Mouse (Mus musculus) hindbrain, embryonic 12.5 days (tissue): Measurements from ENCODE around the gene Zfp27. TPM values are rescaled to one million over a fixed set of nuclear protein-coding genes. Genes with fewer than 3 reads are reported as not detected.
"Not testable (repeated sequence)": the region's sequence is repeated elsewhere in the genome, so short reads cannot be mapped to it uniquely, and the experiment has no call there.

Experiments used
- ATAC-seq: fragments of 200-750 bp; cut with Nextera tagmentation; 2 replicates; pipeline ENCODE4 v1.8.0; 2017; ENCODE audit warnings: moderate TSS enrichment; ENCODE audit not compliant: low FRiP score
- H3K27ac ChIP-seq: fragments of 300-500 bp; sonication (generic); 2 replicates; pipeline ENCODE4 v1.5.1; 2016; ENCODE audit warnings: mild to moderate bottlenecking
- H3K27me3 ChIP-seq: fragments of 300-500 bp; sonication (generic); 2 replicates; pipeline ENCODE4 v1.6.1; 2016; ENCODE audit warnings: mild to moderate bottlenecking
- H3K36me3 ChIP-seq: fragments of 300-500 bp; sonication (generic); 2 replicates; pipeline ENCODE4 v1.6.1; 2016; ENCODE audit warnings: mild to moderate bottlenecking
- H3K4me1 ChIP-seq: fragments of 300-500 bp; sonication (generic); 2 replicates; pipeline ENCODE4 v1.6.1; 2016
- H3K4me2 ChIP-seq: fragments of 300-500 bp; sonication (generic); replicated peaks from 2 replicates; pipeline ENCODE4 v1.6.1; 2016; ENCODE audit warnings: mild to moderate bottlenecking
- H3K4me3 ChIP-seq: fragments of 300-500 bp; sonication (generic); 2 replicates; pipeline ENCODE4 v1.5.1; 2016; ENCODE audit warnings: mild to moderate bottlenecking
- H3K9ac ChIP-seq: fragments of 300-500 bp; sonication (generic); 2 replicates; pipeline ENCODE4 v1.6.1; 2016; ENCODE audit warnings: mild to moderate bottlenecking, moderate library complexity
- H3K9me3 ChIP-seq: fragments of 300-500 bp; sonication (generic); replicated peaks from 2 replicates; pipeline ENCODE4 v1.6.1; 2016; ENCODE audit warnings: mild to moderate bottlenecking
- WGBS: fragments of 180-500 bp; shearing (Covaris S2); methylation state at CpG from one replicate; pipeline ENCODE4 v1.1.7; 2016; 5-methylcytosine and 5-hydroxymethylcytosine counted together
- microRNA-seq: library from miRNA; unstranded; fragments of <30 nt; microRNA quantifications from one replicate; pipeline ENCODE4, GENCODE M21; 2017
- polyA plus RNA-seq: library from polyadenylated mRNA; unstranded; fragments of >200 nt; fragmentation: Nextera tagmentation; extraction: Ambion mirVana; gene quantifications from 2 replicates; pipeline ENCODE4 v1.2.1, GENCODE M21; 2016

The Zfp27 gene
- polyA plus RNA-seq, 1 experiment from 2014 or later = 14.9 TPM

DNA sequence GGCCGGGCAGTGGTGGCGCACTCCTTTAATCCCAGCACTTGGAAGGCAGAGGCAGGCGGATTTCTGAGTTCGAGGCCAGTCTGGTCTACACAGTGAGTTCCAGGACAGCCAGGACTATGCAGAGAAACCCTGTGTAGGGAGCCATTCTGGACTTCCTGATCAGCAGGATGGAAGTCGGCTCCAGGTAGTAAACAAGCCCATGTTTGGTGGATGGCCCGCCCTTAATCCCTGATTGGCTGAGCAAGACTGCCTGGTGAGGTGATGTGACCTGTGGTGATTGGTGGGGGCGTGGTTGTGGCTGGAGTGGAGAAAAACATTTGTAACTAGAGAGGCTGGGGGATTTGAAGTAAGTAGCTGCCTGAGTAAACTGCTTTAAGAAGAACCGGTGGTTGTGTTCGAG is 28.8 kb downstream of the Zfp27 start:
- Histone ChIP-seq H3K36me3 (peaks cover 40% of the 10 kb centered on the region), H3K9me3 (peaks cover 43% of the 10 kb centered on the region)
- not testable (repeated sequence) for H3K27ac ChIP-seq, H3K9ac ChIP-seq, ATAC-seq, H3K4me3 ChIP-seq, H3K4me2 ChIP-seq, H3K4me1 ChIP-seq, H3K27me3 ChIP-seq
- WGBS = 96% methylated on average over 9 of the region's 9 CpGs

DNA sequence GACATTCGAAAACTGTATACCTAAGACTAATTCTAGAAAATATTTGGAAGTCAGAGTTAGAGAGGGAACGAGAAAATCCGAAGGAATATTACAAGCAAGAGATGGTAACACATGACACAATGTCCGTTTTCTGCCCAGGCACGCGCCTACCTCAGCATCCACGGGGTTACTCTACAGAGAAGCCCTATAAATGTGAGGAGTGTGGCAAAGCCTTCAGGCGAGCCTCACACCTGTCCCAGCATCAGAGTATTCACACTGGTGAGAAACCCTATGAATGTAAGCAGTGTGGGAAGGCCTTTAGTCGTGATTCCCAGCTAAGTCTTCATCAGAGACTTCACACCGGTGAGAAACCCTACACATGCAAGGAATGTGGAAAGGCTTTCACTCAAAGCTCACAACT is 32.1 kb downstream of the Zfp27 start:
- H3K4me2 ChIP-seq = no peak overlapping the region
- no peak for ATAC-seq
- H3K4me3 ChIP-seq = no peak overlapping the region
- no peak overlapping the region for H3K27ac ChIP-seq
- H3K4me1 ChIP-seq = no peaks in the 10 kb centered on the region
- 93% methylated on average over 10 of the region's 10 CpGs for WGBS
- H3K27me3 ChIP-seq = no peaks in the 10 kb centered on the region
- peaks cover 58% of the 10 kb centered on the region for H3K9me3 ChIP-seq
- H3K9ac ChIP-seq = no peak overlapping the region
- H3K36me3 ChIP-seq = peaks cover 48% of the 10 kb centered on the region

DNA sequence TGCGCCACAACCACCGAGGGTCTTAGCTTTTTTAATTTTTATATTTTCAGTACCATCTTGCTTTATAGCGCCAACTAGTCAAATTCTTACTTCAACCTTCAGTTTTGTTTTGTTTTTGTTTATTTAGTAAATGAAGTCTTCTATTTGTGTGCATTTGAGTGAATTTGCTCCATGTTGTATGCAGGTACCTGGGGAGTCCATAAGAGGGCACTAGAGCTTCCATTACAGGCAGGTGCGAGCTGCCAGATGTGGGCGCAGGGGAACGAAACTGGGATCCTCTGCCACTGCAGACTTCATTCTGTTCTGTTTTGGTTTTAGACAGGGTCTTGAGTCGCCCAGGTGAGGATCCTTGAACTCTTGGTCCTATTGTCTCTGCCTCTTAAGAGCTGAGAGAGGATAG is 44.7 kb downstream of the Zfp27 start:
- Histone ChIP-seq H3K36me3 (peaks cover 4% of the 10 kb centered on the region; the same call in 1 of the 2 replicates), H3K9me3 (no peaks in the 10 kb centered on the region), H3K4me3 (no peak overlapping the region), H3K4me1 (peaks cover 7% of the 10 kb centered on the region), H3K4me2 (no peak overlapping the region), H3K27ac (no peak overlapping the region), H3K9ac (no peak overlapping the region), H3K27me3 (no peaks in the 10 kb centered on the region)
- whole genome bisulfite sequencing = 88% methylated on average over 7 of the region's 7 CpGs
- ATAC-seq = no peak

DNA sequence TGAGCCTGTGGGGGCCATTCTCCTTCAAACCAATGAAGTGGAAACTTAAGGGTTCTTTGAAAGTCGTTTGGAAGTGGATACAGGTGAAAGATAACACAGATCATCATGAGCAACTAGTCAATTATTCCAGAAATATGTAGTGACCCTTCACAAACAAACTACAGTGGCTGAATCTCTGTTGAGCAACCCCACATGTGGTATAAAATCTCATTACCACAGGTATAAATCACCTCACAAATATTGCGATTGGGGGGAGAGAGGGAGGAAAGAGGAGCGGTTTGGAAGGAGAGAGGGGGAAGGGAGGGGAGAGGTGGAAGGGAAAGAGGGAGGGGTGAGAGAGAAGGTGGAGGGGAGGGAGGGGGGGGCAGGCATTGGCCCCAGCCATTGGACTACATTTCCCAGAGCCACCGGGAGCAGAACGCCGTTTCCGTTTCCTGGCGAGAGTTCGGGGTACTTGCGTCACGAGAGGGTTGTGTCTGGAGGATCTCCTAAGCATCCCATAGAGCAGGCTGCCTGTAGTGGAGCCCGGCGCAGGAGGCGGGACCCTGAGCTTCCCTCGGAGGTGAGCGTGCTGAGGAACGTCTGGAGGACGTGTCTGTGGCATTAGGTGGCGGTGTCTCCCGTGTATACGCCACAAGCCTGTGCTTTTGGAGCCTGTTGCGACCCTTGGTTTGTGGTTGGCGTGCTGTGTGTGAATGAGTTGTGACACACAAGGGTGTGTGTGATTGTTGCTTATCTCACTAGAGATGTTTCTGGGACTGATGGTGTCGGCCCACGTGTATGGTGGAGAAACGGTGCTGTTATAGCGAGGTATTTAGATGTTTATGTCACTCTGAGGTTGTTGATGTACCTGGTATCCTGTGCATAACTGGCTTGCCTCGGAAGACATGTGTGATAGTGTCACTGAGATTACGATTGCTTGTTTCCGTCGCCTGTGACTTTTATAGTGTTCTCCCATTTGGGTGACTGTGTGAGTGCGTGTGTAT is 46.5 kb downstream of the Zfp27 start, which contains the start of gene Zfp420:
Gene Zfp420, plus strand, starts transcription at position 448 of the 986 bp plus-strand sequence.
- H3K27me3 ChIP-seq = no peaks in the 10 kb centered on the region
- H3K9me3 ChIP-seq = no peaks in the 10 kb centered on the region
- peak; percentile 97 for ATAC-seq
- peak within 1 kb of the TSS; percentile 77 for H3K4me2 ChIP-seq
- peaks cover 7% of the 10 kb centered on the region for H3K4me1 ChIP-seq
- 10% methylated on average over 31 of the region's 32 CpGs for WGBS
- peak within 1 kb of the TSS; percentile 77 for H3K9ac ChIP-seq
- peak within 1 kb of the TSS; percentile 63 for H3K4me3 ChIP-seq
- H3K27ac ChIP-seq = peak within 1 kb of the TSS; percentile 64; the same call in 1 of the 2 replicates
- peaks cover 2% of the 10 kb centered on the region; the same call in 1 of the 2 replicates for H3K36me3 ChIP-seq

DNA sequence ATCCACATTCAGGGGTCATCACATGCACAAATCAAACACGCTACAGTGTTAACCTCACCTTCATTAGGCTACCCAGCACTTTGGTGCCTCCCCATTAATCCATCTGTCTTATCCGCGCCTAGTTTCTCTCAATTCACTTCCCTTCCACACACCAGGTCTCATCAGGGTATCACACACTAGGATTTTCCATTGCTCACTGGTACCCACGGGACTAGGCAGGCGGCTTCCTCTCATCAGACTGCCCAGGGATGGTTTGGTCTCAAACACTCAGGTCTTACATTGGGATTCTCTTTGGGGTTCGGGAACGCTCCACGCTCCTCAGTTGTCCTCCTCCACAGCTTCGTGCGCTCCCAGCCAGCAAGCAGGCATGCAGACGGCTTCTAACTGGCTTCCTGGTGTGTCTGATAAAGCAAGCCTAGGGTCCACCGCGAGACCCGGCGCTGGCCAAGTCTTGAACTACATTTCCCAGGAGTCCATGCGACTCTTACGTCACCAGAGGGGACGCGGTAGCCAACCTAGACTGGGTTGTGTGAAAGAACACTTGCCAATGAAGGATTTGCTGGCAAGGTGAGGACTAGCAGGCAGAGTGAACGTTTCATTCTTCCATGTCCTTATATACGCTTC is 53.0 kb downstream of the Zfp27 start, which contains the start of gene Zfp940:
Gene Zfp940, minus strand, starts transcription at position 451 of the 624 bp plus-strand sequence.
- Histone ChIP-seq H3K9ac (peak within 1 kb of the TSS; percentile 75), H3K4me1 (peaks cover 5% of the 10 kb centered on the region; the same call in 1 of the 2 replicates), H3K36me3 (peaks cover 24% of the 10 kb centered on the region), H3K9me3 (no peaks in the 10 kb centered on the region), H3K4me2 (peak within 1 kb of the TSS; percentile 75), H3K27me3 (no peaks in the 10 kb centered on the region), H3K27ac (peak within 1 kb of the TSS; percentile 44), H3K4me3 (peak within 1 kb of the TSS; percentile 43)
- 1% methylated on average over 21 of the region's 21 CpGs for WGBS
- ATAC-seq = peak; percentile 98

DNA sequence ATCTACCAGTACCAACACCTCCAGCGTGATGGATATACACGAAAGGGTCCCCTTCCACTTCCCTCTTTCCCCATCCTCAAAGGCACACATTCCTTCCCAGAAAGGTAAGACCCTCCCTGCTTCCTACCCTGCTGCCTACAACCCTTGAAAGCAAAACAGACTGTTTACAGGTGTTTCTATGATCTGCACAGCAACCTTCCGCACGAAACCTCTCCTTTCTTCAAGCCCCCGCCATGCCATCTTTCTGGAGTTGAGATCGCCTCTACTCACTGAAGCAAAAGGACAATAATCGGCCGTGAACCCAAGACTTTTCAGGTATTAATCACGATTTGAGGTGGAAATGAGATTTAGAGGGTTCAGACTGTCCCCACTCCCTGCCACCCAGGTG is 53.5 kb downstream of the Zfp27 start:
- Histone ChIP-seq H3K4me1 (peaks cover 5% of the 10 kb centered on the region; the same call in 1 of the 2 replicates), H3K27me3 (no peaks in the 10 kb centered on the region), H3K9ac (peak overlapping the region; percentile 75), H3K36me3 (peaks cover 26% of the 10 kb centered on the region), H3K4me3 (peak overlapping the region; percentile 43), H3K4me2 (peak overlapping the region; percentile 75), H3K9me3 (no peaks in the 10 kb centered on the region), H3K27ac (no peak overlapping the region)
- no peak for ATAC-seq
- 60% methylated on average over 9 of the region's 9 CpGs for WGBS

DNA sequence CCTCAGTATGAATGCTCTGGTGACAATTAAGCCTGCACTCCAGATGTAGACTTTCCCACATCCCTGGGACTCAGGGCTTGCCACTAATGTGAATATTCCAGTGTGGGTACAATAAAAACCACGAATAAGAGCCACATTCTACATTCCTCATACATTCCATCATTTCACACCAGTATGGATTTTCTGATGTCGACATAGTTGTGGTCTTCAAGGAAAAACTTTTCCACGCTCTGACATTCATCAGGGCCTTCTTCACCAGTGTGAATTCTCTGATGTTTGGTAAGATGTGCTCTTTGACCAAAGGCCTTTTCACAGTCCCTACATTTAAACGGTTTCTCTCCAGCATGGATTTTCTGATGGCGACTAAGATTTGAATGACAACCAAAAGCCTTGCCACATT is 61.8 kb downstream of the Zfp27 start:
- Histone ChIP-seq H3K27ac (no peak overlapping the region), H3K4me2 (no peak overlapping the region), H3K9ac (no peak overlapping the region), H3K9me3 (no peaks in the 10 kb centered on the region), H3K36me3 (peaks cover 46% of the 10 kb centered on the region), H3K4me3 (no peak overlapping the region), H3K4me1 (no peaks in the 10 kb centered on the region), H3K27me3 (no peaks in the 10 kb centered on the region)
- ATAC-seq = no peak
- WGBS = 93% methylated on average over 5 of the region's 5 CpGs

Small RNAs within 50 kb of the gene (microRNA-seq; reads per million reads assigned to microRNA genes)
- 0.81 reads per million for gene Mir7668

Other genes with a start within 250 kb of the Zfp27 start
- gene Catsperg2, start 179.5 kb downstream of the Zfp27 start, polyA plus RNA-seq = 0.09 and 0.23 TPM in 2 replicates
- gene Zfp84, start 138.0 kb downstream of the Zfp27 start, polyA plus RNA-seq = 17.9 and 19.6 TPM in 2 replicates
- 10.3 and 10.9 TPM in 2 replicates for gene Zfp30, start 122.6 kb downstream of the Zfp27 start, polyA plus RNA-seq
- gene Zfp790, start 90.5 kb downstream of the Zfp27 start, polyA plus RNA-seq = 26.3 and 27.2 TPM in 2 replicates
- 11.4 and 11.8 TPM in 2 replicates for gene Zfp940, start 52.9 kb downstream of the Zfp27 start, polyA plus RNA-seq
- 12.7 and 14.6 TPM in 2 replicates for gene Zfp420, start 46.6 kb downstream of the Zfp27 start, polyA plus RNA-seq
- gene Zfp383, start 1.7 kb upstream of the Zfp27 start, polyA plus RNA-seq = 7.0 and 8.5 TPM in 2 replicates
- gene Zfp74, start 47.5 kb upstream of the Zfp27 start, polyA plus RNA-seq = 16.4 and 17.2 TPM in 2 replicates
- 13.2 and 14.9 TPM in 2 replicates for gene Zfp568, start 77.4 kb upstream of the Zfp27 start, polyA plus RNA-seq
- 7.1 and 7.2 TPM in 2 replicates for gene Zfp14, start 144.8 kb upstream of the Zfp27 start, polyA plus RNA-seq
- 9.8 and 10.1 TPM in 2 replicates for gene Zfp82, start 166.3 kb upstream of the Zfp27 start, polyA plus RNA-seq
- gene Gm26920, start 183.8 kb upstream of the Zfp27 start, polyA plus RNA-seq = 0.80 and 0.82 TPM in 2 replicates
- 13.7 and 16.2 TPM in 2 replicates for gene Zfp566, start 184.0 kb upstream of the Zfp27 start, polyA plus RNA-seq
- 121 and 126 TPM in 2 replicates for gene Zfp260, start 188.2 kb upstream of the Zfp27 start, polyA plus RNA-seq
- 14.0 and 14.6 TPM in 2 replicates for gene Zfp382, start 215.4 kb upstream of the Zfp27 start, polyA plus RNA-seq